ENCODE assay signal across 13 mouse cellular contexts in the genomic region with DNA sequence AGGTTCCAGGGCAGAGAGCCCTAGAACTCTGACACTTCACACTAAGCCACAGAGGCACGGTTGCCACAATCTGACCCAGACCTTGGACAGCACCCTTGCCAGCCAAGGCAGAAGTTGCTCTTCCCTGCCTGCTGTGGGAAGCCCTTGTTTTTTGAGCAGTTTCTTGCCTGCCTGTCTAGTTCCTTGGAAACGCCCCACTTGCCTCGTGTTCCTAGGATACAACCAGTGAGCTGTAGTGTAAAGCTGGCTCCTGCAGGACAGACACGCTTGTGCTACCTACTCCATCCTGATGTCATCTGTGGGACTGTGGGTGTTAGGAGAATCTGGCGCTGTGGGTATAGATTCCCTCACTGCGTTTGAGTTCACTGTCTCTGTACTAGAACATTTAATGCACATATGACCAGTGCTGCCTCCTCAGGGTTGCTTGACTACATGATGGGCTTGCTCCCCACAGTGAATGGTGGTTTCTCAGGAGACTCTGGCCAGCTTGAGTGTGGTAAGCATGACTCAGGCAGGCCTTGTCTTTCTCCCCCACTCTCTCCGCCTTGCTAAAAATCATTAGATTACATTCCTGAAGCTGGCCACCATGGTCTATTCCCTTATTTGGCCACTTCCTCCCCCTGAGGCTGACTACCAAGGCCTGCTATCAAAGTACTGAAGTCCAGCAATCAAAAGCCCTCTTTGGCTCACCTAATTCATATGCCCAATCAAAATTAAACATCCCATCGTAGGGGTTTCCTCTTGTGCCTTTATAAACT. TPM values are rescaled to one million over a fixed set of nuclear protein-coding genes. Genes with fewer than 3 reads are reported as not detected.
DNase-seq lines count a peak whose midpoint lies in the region; ATAC-seq and TF ChIP-seq lines count a peak whose summit lies in the region.
"Had no signal": no experiment of that assay in that cellular context is flagged by ENCODE, and none has a peak within 500 bp of the region (broad histone marks: within the 10 kb centered on the region; RNA-seq: fewer than 3 reads in every experiment).

No protein-coding gene starts in this region.

- no peak overlapping the region for H3K4me2 ChIP-seq in liver, postnatal 0 days (ENCODE audit: low read depth, low read length)
- H3K4me2 ChIP-seq: heart, embryonic 12.5 days; neural tube, embryonic 15.5 days had no signal

- 55% methylated on average over 8 of the region's 8 CpGs for WGBS in kidney, adult 2 months
- 57% methylated on average over 8 of the region's 8 CpGs for WGBS in liver, postnatal 0 days (ENCODE audit: insufficient replicate concordance)

- no peaks in the 10 kb centered on the region for H3K4me1 ChIP-seq in kidney, adult 2 months (ENCODE audit: control insufficient read depth, insufficient read depth, low read length)
- H3K4me1 ChIP-seq in liver, postnatal 0 days (ENCODE audit: insufficient read depth), result no peaks in the 10 kb centered on the region
- H3K4me1 ChIP-seq: heart, embryonic 12.5 days; neural tube, embryonic 15.5 days had no signal

- H3K4me3 ChIP-seq in kidney, adult 2 months (ENCODE audit: insufficient read depth, low read depth, low read length), result no peak overlapping the region
- no peak overlapping the region for H3K4me3 ChIP-seq in liver, postnatal 0 days (ENCODE audit: low read depth, low read length)
- H3K4me3 ChIP-seq: heart, embryonic 12.5 days; hindbrain, embryonic 10.5 days; neural tube, embryonic 15.5 days had no signal

- no peak overlapping the region for H3K27ac ChIP-seq in kidney, adult 2 months (ENCODE audit: insufficient read depth, low read depth, low read length)
- H3K27ac ChIP-seq in liver, postnatal 0 days (ENCODE audit: low read depth), result no peak overlapping the region
- H3K27ac ChIP-seq: hindbrain, embryonic 10.5 days; neural tube, embryonic 15.5 days had no signal

- no peaks in the 10 kb centered on the region for H3K9me3 ChIP-seq in liver, postnatal 0 days (ENCODE audit: low read length)
- H3K9me3 ChIP-seq: heart, embryonic 12.5 days; hindbrain, embryonic 10.5 days; neural tube, embryonic 15.5 days had no signal

- no peak overlapping the region for H3K9ac ChIP-seq in liver, postnatal 0 days (replicated peaks)
- H3K9ac ChIP-seq: heart, embryonic 12.5 days; neural tube, embryonic 15.5 days had no signal

- ATAC-seq in liver, postnatal 0 days, result no peak
- ATAC-seq: midbrain, embryonic 16.5 days had no signal

- TF ChIP-seq CTCF in kidney, adult 2 months (conservative IDR thresholded peaks at IDR 0.05; ENCODE audit: insufficient read depth, insufficient read length, low read depth, low read length), result no peak
- no peak for TF ChIP-seq CTCF in liver, postnatal 0 days (IDR thresholded peaks at IDR 0.05; ENCODE audit: low read depth)

- peak; percentile 30 to 49 for DNase-seq in kidney, postnatal 4 days
- DNase-seq in kidney, adult 2 months, result no peak
- peak; percentile 44 to 63 for DNase-seq in right cerebral cortex, postnatal 10 days (ENCODE audit: low spot score in 2 of 2)
- no peak for DNase-seq in right cerebral cortex, postnatal 25 days
- peak; percentile 63 for DNase-seq in brain, adult 2 months (ENCODE audit: low read depth, low spot score)
- DNase-seq in gastrocnemius, postnatal 10 days, result no peak
- no peak for DNase-seq in liver, postnatal 0 days
- DNase-seq: kidney, adult 9 months; liver had no signal

- H3K27me3 ChIP-seq in kidney, adult 2 months (replicated peaks; ENCODE audit: control insufficient read depth, insufficient read depth, low read length), result no peaks in the 10 kb centered on the region; the same call in 1 of the 2 replicates
- no peaks in the 10 kb centered on the region for H3K27me3 ChIP-seq in liver, postnatal 0 days (ENCODE audit: insufficient read depth, low read length)
- H3K27me3 ChIP-seq: heart, embryonic 12.5 days; neural tube, embryonic 15.5 days had no signal

- no peaks in the 10 kb centered on the region for H3K36me3 ChIP-seq in kidney, adult 2 months (ENCODE audit: control insufficient read depth, insufficient read depth, low read length)
- no peaks in the 10 kb centered on the region for H3K36me3 ChIP-seq in liver, postnatal 0 days (replicated peaks; ENCODE audit: insufficient read depth, low read length)
- H3K36me3 ChIP-seq: heart, embryonic 12.5 days; hindbrain, embryonic 10.5 days; neural tube, embryonic 15.5 days had no signal

- no peak for TF ChIP-seq POLR2A in kidney, adult 2 months (IDR thresholded peaks at IDR 0.05; ENCODE audit: low read depth, low read length)

- TF ChIP-seq EP300 in liver, postnatal 0 days (IDR thresholded peaks at IDR 0.05; ENCODE audit: low read depth), result no peak

RNA-seq across cellular contexts. Expression of a gene that starts 18.8 kb away (rescaled TPM):
- polyA plus RNA-seq in kidney, adult 2 months (2012; rRNA removed), result 1.3 TPM in 2 replicates
- 1 to 10 TPM in 1 of 2 experiments, under 1 TPM in 1; 0.56 to 1.2 TPM for total RNA-seq in gastrocnemius, postnatal 10 days (2021)
- 6.2 and 8.7 TPM in 2 replicates for polyA plus RNA-seq in liver, postnatal 0 days (2015; fragmentation: Nextera tagmentation; extraction: Ambion mirVana)

RNA-seq across cellular contexts. Expression of a gene that starts 43.0 kb away (rescaled TPM):
- polyA plus RNA-seq in kidney, adult 2 months (2012; rRNA removed), result 0.97 and 1.1 TPM in 2 replicates
- 100 to 1,000 TPM; 371 to 420 TPM for total RNA-seq in gastrocnemius, postnatal 10 days (2021)
- 9.4 and 11.0 TPM in 2 replicates for polyA plus RNA-seq in liver, postnatal 0 days (2015; fragmentation: Nextera tagmentation; extraction: Ambion mirVana)

RNA-seq across cellular contexts. Expression of a gene that starts 44.1 kb away (rescaled TPM):
- polyA plus RNA-seq in kidney, adult 2 months (2012; rRNA removed), result 10.1 and 14.1 TPM in 2 replicates
- 100 to 1,000 TPM; 371 to 396 TPM for total RNA-seq in gastrocnemius, postnatal 10 days (2021)
- 56.1 and 84.5 TPM in 2 replicates for polyA plus RNA-seq in liver, postnatal 0 days (2015; fragmentation: Nextera tagmentation; extraction: Ambion mirVana)

RNA-seq across cellular contexts. Expression of a gene that starts 49.4 kb away (rescaled TPM):
- 1.5 and 2.7 TPM in 2 replicates for polyA plus RNA-seq in kidney, adult 2 months (2012; rRNA removed)
- total RNA-seq in gastrocnemius, postnatal 10 days (2021), result 10 to 100 TPM; 40.0 to 46.5 TPM
- 40.3 and 56.7 TPM in 2 replicates for polyA plus RNA-seq in liver, postnatal 0 days (2015; fragmentation: Nextera tagmentation; extraction: Ambion mirVana)

Comparison
In these comparisons a context has a peak if more than half of its experiments do, and no peak if none do; other contexts are left out.
1. DNase-seq: peak in kidney, postnatal 4 days (2 of 2), right cerebral cortex, postnatal 10 days (2 of 2) and brain, adult 2 months (single experiment); none in kidney, adult 2 months (single experiment), right cerebral cortex, postnatal 25 days (single experiment), gastrocnemius, postnatal 10 days (single experiment) and liver, postnatal 0 days (single experiment).